Mouse (Mus musculus) bone marrow macrophage, adult 2 months (primary cell): ENCODE results near the gene Prss43. TPM values are rescaled to one million over a fixed set of nuclear protein-coding genes. Genes with fewer than 3 reads are reported as not detected.

Source experiments
- H3K27ac ChIP-seq: 2 replicates; pipeline ENCODE4 v1.5.1; 2012; ENCODE audit warnings: low read depth, low read length; ENCODE audit not compliant: insufficient read depth
- H3K4me1 ChIP-seq: 2 replicates; pipeline ENCODE4 v1.6.1; 2012; ENCODE audit warnings: low read length; ENCODE audit not compliant: control insufficient read depth, insufficient read depth
- H3K4me3 ChIP-seq: 2 replicates; pipeline ENCODE4 v1.5.1; 2012; ENCODE audit warnings: mild to moderate bottlenecking, low read length, moderate library complexity; ENCODE audit not compliant: insufficient read depth
- CTCF ChIP-seq: IDR thresholded peaks from 2 replicates; pipeline ENCODE4 v1.5.1; 2012; ENCODE audit warnings: low read depth, mild to moderate bottlenecking, low read length, moderate library complexity
- POLR2A ChIP-seq: IDR thresholded peaks from 2 replicates; pipeline ENCODE4 v1.6.1; 2012; ENCODE audit warnings: mild to moderate bottlenecking, low read depth, low read length, borderline replicate concordance
- polyA plus RNA-seq: library from polyadenylated mRNA; stranded (reverse); fragments of >200 nt; gene quantifications from 2 replicates; pipeline ENCODE4 v1.2.4, GENCODE M21; 2012; ENCODE audit not compliant: missing spikeins, insufficient read depth, insufficient read length

Prss43 gene
- polyA plus RNA-seq, 1 experiment: not detected

GRCm38 (mm10) chr9:110834961-110835360, 8.5 kb downstream of the Prss43 start:
- no peak overlapping the region for H3K27ac ChIP-seq
- peaks cover 11% of the 10 kb centered on the region for H3K4me1 ChIP-seq
- TF ChIP-seq CTCF (no peak), POLR2A (no peak)
- H3K4me3 ChIP-seq: no peak overlapping the region

GRCm38 (mm10) chr9:110836112-110836511, 9.6 kb downstream of the Prss43 start:
- TF ChIP-seq POLR2A: no peak
- no peak for TF ChIP-seq CTCF
- H3K4me3 ChIP-seq: no peak overlapping the region
- no peak overlapping the region for H3K27ac ChIP-seq
- peaks cover 22% of the 10 kb centered on the region for H3K4me1 ChIP-seq

- TF ChIP-seq CTCF: no peak
- no peak for TF ChIP-seq POLR2A
- Histone ChIP-seq H3K27ac (peak overlapping the region; percentile 95), H3K4me3 (no peak overlapping the region), H3K4me1 (peaks cover 36% of the 10 kb centered on the region)
Measured at GRCm38 (mm10) chr9:110840905-110841304, 14.4 kb downstream of the Prss43 start.

- H3K27ac ChIP-seq: peak overlapping the region; percentile 95
- no peak overlapping the region for H3K4me3 ChIP-seq
- TF ChIP-seq CTCF (no peak), POLR2A (no peak)
- peaks cover 34% of the 10 kb centered on the region for H3K4me1 ChIP-seq
Measured at GRCm38 (mm10) chr9:110841438-110841837, 14.9 kb downstream of the Prss43 start.

- TF ChIP-seq CTCF: no peak
- TF ChIP-seq POLR2A: no peak
- Histone ChIP-seq H3K27ac (no peak within 1 kb of the TSS), H3K4me1 (peaks cover 40% of the 10 kb centered on the region), H3K4me3 (no peak within 1 kb of the TSS)
Measured at GRCm38 (mm10) chr9:110844206-110844605, 17.7 kb downstream of the Prss43 start, which contains the start of gene Prss46. Gene Prss46 (plus strand): TSS chr9:110844506.

- H3K4me1 ChIP-seq: peaks cover 21% of the 10 kb centered on the region
- no peak overlapping the region for H3K4me3 ChIP-seq
- TF ChIP-seq CTCF: no peak
- TF ChIP-seq POLR2A: no peak
- H3K27ac ChIP-seq: peak overlapping the region; percentile 38; the same call in 1 of the 2 replicates
Measured at GRCm38 (mm10) chr9:110849162-110849561, 22.7 kb downstream of the Prss43 start.

- TF ChIP-seq POLR2A (no peak), CTCF (no peak)
- Histone ChIP-seq H3K27ac (no peak overlapping the region), H3K4me3 (no peak overlapping the region), H3K4me1 (peaks cover 22% of the 10 kb centered on the region)
Measured at GRCm38 (mm10) chr9:110855903-110856302, 29.4 kb downstream of the Prss43 start.

- Histone ChIP-seq H3K4me3 (no peak overlapping the region), H3K4me1 (peaks cover 23% of the 10 kb centered on the region), H3K27ac (peak overlapping the region; percentile 46)
- TF ChIP-seq CTCF: no peak
- no peak for TF ChIP-seq POLR2A
Measured at GRCm38 (mm10) chr9:110856920-110857319, 30.4 kb downstream of the Prss43 start.

- Histone ChIP-seq H3K27ac (peak within 1 kb of the TSS; percentile 46), H3K4me3 (no peak within 1 kb of the TSS), H3K4me1 (peaks cover 27% of the 10 kb centered on the region)
- TF ChIP-seq POLR2A (no peak), CTCF (no peak)
Measured at GRCm38 (mm10) chr9:110857781-110858472, 31.4 kb downstream of the Prss43 start, which contains the start of gene Prss50. Gene Prss50 (plus strand): TSS chr9:110857967.

GRCm38 (mm10) chr9:110858523-110858922, 32.0 kb downstream of the Prss43 start:
- Histone ChIP-seq H3K27ac (no peak overlapping the region), H3K4me3 (no peak overlapping the region), H3K4me1 (peaks cover 27% of the 10 kb centered on the region)
- TF ChIP-seq POLR2A (no peak), CTCF (no peak)

- Histone ChIP-seq H3K27ac (no peak overlapping the region), H3K4me3 (no peak overlapping the region), H3K4me1 (peaks cover 27% of the 10 kb centered on the region)
- TF ChIP-seq CTCF: no peak
- TF ChIP-seq POLR2A: no peak
Measured at GRCm38 (mm10) chr9:110858967-110859596, 32.6 kb downstream of the Prss43 start.
